Mouse (Mus musculus) megakaryocyte progenitor cell, adult 5-6 weeks (primary cell): ENCODE results near the gene Slc26a10. TPM values are rescaled to one million over a fixed set of nuclear protein-coding genes. Genes with fewer than 3 reads are reported as not detected.
"Not testable (repeated sequence)": the region's sequence is repeated elsewhere in the genome, so short reads cannot be mapped to it uniquely, and the experiment has no call there.

Experiments
- ATAC-seq: replicated peaks from 2 replicates; pipeline ENCODE4 v1.8.0; 2016; ENCODE audit warnings: mild to moderate bottlenecking, moderate TSS enrichment, inconsistent platforms; ENCODE audit not compliant: poor library complexity
- total RNA-seq, 2 experiments: library from RNA; stranded (forward) in 1 of 2; stranded (reverse) in 1 of 2; fragments of 157-497, 149-512 nt in 1 of 2; fragments of 200-1000 nt in 1 of 2; gene quantifications; 2 replicates each; pipeline versions ENCODE4 v1.2.3 to v1.2.4; 2015 to 2017

Slc26a10 gene
- total RNA-seq, 2 experiments from 2014 or later, result 0.87 TPM; not detected in 1

DNA sequence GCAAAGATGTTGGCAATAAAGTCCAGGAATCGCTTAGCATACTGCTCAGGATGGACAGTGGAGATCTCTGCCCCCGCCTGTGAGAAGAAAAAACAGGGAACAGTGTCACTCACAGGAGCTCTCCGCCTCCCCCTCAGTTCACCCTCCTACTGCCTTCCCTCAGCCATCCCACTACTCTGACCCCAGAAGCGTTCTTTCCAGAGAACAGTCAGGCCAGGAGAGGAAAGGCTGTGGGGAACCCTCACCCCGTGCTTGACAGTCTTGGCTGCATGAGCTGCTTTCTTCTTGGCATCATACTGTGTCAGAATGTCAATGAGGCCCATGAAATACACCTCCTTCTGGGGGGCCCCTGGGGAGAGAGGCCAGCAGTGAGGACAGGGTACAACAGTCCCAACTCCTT lies 18.6 kb upstream of the Slc26a10 start:
- ATAC-seq, result no peak

DNA sequence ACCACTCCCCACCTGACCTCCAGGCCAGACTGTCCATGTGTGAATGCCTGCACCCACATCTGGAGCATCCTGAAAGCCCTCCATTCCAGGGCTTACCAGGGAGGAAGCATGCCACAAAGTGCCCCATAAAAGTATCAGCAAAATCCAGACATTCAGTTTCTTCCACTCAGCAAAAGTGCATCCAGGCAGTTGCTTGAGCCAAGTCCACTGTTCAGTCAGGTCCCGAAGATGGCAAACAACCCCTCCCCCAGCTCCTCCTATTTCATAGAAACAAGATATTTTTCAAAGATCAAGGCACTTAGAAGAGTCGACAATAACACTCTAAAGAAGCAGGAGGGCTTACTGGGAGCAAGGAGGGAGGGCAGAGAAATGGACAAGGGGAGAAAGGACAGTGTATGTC lies 18.0 kb upstream of the Slc26a10 start:
- no peak for ATAC-seq

DNA sequence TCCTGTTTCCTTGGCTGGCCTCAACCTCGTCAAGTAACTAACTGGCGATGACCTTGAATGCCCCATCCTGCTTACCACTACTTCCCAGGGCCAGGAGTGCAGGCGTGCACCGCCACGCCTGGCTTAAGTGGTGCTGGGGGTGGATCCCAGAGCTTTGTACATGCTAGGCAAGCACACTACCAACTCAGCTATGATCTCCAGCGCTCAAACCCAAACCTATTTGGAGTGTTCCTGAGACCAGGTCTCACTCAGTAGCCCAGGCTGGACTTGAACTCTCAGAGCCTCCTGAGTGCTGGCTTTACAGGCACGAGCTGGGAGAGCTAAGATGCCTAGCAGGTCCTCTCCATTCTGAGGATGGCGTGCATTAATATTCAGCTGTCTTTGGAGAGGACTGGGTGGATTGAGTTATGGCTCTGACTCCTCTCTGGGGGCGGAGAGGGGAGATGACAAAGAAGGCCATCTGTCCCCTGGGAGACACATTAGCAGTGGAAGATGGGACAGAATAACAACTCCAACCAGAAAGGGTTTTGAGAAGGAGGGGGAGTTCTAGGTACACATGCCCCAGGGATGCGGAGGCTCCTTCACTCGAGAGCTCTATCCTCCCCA lies 17.2 kb upstream of the Slc26a10 start:
- no peak for ATAC-seq

DNA sequence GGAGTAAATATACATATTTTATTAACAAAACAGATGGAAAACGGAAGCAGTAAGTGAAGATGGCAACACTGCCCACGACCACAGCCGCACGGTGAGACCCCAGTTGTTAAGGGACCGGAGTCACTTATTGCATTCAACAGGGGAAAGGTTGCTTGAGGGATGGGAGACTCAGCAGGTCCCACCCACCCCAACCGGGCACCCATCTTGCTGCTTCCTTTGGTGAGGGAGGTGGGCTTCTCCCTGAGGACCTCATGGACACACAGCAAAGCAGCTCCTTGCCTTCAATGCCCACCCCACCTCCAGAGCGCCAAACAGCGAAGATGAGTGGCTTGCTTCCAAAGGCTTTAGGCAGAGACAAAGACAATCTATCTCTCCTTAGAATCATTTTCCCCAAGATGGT lies 16.7 kb upstream of the Slc26a10 start:
- ATAC-seq, result no peak

DNA sequence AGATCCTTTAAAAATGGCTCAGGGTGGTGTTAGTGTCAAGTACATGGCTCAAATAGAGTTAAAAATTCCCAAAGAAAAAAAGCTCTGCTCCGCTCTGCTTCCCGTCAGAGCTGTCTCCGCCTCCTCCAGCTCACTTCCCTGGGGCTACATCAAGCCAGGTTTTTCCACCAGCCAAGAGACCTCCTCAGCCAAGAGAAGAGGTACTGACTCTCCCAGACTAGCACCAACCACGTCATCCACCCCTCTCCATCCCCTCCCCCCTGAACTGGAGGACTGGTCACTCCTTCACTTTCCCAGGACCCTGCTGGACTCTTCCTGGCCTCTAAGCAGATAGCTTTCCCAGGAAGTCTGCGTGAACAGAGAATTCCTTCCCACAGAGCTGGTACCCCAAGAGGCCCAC lies 15.9 kb upstream of the Slc26a10 start:
- ATAC-seq, result no peak

DNA sequence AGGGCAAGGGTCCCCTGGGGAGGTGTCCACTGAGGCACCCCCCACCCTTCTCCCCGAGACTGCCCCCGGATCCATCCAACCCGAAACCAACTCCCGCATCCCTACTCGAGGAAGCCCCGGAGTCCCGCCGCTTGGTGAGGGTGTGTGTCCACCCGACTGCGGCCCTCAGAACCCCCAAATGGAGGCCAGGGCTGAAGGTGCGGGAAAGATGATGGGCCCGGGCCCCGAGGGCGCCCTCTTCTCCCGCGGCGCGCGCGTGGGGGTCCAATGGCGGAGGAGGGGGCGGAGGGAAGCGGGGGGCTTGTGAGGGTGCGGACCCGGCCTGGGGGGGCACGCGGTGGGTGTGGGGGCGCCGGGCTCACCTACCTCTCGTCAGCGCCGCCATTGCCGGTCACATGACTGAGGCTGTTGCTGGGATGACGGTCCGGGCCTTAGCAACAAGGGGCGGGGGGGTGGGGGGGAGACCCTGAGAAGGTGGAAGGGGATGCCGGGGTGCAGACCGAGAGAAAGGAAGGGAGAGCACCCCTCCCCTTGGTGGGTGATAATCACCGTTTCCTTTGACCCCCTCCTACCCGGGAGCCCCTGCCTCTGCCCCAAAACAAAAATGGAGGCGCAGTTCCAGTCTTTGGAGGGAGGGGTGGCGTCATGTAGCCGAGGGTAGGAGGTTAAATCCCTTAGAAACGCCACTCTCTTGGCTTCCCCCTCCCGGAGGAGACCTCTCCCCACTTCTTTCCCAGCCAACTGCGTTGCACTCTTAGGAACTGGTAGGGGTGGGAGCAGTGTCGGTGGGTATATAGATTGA lies 15.1 kb upstream of the Slc26a10 start, which contains the start of gene Dtx3:
Dtx3 (minus strand) TSS at position 401 of the 802 bp plus-strand sequence.
- ATAC-seq, result 0 out of 2 replicates have a peak, but pooled peaks have one; percentile 15

DNA sequence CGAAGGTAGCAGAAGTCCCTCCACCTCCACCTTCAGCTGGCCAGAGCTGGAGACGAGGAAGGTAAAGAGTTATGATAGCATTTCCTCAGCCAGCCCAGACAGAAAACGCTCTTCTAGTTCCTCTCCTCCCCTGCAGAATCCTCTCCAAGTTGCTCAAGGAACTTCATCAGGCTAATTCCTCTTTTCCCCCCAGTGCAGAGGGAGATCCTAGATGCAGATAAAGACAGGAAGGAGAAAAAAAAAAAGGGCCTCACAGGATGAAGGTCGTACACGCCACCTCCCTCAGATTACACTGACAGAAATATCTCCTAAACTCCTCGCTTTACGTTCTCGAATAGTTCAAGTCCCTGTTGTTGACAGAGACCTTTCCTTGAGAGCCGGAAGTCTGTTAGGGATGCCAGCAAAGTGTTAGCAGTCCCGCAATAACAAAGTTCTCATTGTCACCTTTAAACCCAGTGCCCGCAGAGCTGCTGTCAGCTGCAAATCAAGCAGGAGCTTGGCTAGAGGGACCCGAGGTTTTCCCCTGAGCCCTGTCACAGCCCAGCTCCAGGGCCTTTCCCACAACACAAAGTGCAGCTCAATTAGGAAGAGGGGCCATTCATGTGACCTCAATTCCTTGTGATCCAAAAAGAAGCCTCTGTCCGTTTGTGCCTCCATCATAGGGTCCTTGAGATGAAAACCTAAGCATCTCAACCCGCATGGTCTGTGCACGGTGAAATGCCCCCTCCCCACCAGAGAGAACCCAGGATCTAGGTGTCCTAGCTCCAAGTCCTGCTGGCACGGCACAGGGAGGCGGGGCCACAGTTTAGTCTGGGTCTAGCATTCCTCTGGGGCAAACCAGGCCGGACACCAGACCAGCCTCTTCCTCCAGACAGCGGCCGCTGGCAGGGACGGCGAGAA lies 14.2 kb upstream of the Slc26a10 start:
- peak; percentile 22 for ATAC-seq

DNA sequence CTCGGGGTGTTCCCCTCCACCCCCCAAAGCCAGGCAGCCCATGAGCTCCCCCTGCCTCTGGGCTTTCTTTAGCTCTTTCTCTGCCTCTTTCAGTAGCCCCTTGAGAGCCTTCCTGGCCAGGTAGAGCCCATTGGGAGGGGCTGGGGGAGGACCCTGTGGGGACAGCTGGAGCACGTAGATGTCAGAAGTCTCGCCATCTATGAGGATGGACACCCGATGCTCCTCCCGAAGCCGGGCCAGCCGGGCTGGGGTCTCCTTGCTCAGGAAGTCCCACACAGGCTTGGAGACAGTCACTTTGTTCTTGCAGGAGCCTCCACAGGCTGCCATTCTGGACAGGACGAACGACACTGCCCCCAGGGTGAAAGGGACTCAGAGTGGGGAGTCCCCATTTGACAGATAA lies 12.6 kb upstream of the Slc26a10 start:
- no peak for ATAC-seq

DNA sequence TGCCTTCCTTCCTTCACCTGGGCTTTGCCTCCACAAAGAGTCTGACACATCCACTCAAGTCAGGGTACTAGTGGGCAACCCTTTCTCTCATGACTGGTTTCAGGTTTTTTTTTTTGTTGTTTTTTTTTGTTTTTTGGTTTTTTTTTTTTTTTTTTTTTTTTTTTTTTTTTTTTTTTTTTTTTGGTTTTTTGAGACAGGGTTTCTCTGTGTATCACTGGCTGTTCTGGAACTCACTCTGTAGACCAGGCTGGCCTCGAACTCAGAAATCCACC lies 11.5 kb upstream of the Slc26a10 start:
- ATAC-seq, result not testable (repeated sequence)

DNA sequence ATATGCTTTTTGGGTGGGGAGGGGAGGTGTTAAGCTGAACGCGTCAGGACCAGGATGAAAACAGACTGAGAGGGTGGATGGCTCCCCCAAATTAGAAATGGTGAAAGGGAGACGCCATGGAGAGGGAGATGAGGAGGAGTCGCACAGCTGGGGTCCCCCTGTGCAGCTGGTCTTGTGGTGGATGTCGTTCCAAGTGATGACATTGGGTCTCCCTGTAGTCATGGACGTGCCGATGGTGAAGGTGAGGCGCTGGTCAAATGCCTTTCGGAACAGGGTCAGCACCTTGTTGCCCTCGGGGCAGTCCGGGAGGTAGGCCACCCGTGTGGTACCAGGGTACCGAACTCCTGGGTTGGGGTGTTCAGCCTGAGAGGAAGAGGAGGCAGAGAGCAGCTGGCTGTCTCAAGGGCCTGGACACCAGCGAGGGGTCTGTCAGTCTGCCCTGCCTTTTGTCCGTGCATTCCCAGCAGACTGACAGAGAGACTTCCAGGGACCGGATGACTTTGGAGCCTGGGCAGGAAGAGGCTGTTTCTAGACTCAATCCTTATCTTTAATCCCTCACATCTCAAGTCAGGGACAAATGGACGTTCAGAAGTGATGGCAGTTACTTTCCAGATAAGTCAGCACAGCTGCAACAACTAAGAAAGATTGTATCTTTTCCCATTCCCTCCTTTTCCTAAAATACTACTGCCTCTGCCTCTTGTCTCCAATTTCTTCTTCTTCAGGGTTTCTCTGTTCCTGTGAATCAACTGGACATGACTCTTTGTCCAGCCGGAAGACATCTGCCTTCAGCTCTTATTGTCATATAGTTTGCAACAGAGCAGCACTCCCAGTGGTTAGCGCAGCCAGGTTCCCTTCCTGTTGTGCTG lies 11.0 kb upstream of the Slc26a10 start:
- no peak for ATAC-seq

DNA sequence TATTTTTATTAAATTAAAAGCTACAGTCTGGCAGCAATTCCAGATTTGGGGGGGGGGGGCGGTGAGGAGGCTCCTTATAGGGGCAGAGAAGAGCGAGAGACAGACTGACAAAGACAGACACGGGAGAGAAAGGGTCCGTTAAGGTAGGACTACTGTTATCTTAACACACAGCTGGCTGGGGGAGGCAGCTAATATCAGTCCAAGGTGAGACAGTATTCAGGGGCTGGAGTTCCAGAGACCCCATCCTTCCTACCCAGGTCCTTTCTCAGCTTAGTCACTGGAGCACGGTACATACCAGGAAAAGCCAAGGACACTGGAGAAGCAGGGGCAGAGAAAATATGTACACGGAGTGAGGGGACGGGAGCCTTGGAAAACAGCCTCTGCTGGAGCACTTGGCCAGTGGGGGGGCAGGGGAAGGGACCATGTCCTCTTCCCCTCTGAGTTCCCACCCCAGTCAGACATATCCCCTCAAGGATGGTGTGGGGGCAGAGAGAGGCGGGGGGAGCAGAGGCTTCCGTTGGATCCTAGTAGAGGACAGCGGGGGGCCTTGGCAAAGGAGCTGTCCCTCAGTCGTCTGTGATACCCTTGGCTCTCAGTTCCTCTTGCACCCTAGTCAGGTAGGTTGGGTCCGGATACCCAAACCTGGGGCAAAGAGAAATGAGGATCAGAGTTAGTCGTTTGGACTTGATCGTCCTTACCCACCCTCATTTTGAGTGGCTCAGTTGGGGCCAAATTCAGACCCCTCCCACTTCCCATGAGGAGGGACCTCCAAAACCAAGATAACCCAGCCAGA lies 10.1 kb upstream of the Slc26a10 start:
- no peak for ATAC-seq

DNA sequence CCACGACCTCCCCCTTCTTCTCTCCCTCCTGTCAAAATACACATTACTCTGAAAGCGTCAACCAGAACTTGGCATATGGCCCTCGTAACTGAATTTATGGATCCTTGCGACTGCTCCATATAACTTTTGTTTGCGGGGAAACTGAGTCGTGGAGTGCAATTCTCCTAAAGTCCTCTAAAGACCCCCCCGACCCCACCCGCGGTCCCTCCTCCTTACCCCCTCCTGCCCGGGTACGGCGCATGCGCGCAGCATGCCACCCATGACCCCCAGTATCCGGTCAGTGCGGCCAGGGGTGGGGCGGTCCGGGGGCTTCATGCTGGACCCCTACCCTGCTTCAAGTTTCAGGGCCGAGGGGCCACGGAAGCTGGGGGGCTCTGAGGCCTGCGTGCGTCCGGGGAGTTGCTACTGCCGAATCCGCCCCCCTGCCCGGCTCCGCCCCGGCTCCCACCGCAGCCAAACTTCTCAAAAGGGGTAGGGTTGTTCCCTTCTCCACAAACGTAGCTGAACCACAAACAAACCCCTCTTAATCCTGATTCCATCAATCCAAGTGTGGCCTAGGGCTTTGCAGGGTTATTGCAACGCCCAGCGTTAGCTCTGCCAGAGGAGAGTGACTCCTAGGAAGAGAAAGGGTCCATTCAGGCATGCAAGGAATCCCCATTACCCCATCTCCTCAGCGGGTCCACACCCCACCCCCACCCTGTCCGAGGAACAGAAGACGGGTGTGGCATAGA lies 9.4 kb upstream of the Slc26a10 start, which contains the start of gene Arhgef25:
Arhgef25 (minus strand) TSS at position 433 of the 731 bp plus-strand sequence.
- no peak; the same call in 1 of the 2 replicates for ATAC-seq

DNA sequence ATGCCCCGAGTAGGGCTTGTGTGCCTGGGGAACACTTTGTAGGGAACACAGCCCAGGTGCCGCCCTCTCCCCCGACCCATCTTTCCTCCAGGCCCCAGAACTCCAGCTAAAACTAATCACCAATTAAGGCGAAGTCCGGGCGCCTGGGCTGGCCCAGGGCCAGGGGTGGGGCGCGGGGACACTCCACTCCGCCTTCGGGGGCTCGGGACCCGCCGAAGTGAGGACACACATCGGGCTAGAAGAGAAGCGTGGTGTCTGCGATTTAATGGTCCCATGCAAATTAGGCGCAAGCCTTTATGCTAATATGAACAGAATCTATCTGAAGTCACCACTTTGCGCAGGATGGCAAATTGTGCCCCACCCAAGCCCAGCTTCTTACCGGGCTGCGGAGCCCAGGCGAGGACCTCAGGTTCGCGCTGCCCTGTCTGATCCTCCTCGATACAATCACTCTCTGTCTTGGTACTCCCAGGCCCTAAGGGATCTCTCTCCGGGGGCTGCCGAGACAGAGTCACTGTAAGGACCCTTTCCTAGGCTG lies 8.7 kb upstream of the Slc26a10 start:
- peak; percentile 62 for ATAC-seq

DNA sequence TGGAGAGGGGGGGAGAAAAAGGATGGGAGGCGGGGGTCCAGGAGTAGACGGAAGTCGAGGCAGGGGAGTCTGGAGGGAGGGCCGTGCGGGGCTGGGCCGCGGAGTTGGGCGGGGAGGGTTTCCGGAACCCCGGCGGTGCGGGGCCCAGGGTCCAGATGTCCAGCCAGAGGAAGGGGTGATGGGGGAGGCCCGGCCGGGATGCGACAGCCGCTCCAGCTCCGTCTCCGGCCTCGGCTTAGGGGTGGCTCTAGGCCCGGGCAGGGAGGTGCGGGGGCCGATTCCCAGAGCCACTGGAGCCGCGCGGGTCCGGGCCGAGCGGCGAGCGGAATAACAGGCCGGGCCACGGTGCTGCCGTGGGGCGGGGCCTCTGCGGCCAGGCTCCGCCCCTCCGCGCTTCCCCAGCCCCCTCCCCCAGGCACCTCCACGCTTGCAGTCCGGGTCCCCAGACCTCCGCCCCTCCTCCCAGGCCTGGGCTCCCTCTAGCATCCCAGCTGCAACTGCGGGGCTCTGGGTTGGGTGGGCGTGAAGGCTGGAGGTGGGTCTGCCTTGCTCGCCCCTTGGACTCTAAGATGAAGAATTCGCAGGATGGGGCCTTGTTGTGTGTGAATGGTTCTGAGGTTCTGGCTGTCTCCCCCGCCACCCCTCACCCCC lies 8.1 kb upstream of the Slc26a10 start:
- peak; percentile 26 for ATAC-seq

DNA sequence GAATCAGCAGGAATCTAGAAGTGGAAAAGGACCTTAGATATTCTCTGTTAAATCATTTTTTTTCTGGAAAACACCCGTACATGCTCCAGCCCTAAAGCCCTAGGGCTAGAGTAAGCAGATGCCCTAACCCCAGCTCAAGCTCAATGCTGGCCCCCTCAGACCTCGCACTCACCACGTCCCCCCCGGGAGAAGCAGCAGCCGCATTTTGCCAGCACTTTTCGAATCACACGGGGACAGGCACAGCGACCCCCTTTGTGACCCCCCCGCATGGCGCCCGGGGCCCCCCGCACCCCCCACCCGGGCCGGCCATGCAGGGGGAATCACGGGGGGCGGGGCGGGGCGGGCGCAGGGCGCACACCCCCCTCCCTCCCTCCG lies 7.6 kb upstream of the Slc26a10 start:
- ATAC-seq, result no peak

DNA sequence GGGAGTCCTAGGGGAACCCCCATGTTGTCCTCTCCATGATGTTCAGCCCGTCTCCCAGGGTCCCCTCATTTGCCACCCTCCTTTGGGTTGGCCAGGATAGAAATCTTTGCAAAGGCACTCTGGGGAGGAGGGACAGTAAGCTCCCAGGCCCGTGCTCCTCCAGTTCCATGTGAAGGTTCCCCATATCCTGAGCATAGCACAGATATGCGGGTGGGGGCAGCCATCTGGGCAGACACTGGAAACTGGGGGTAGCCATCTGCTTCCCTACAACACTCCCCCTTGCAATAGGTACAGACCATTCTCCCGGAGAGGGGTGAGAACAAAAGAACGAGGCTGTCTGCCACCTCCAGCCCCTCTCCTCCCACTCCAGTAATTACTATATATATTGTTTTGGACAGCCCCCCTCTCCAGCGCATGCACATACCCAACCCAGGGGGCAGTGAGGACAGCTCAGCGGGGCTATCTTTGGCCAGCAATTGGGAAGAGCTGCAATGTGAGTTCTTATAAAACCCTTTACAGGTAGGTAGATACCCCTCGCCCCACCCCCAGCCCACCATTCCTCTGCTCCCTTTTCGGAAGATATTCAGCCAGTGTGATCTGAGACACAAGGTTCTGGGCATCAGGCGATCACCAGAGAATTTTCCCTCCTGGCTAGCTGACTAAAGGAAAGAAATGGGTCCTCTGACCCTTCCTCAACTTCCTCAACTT lies 7.1 kb upstream of the Slc26a10 start:
- ATAC-seq, result no peak

DNA sequence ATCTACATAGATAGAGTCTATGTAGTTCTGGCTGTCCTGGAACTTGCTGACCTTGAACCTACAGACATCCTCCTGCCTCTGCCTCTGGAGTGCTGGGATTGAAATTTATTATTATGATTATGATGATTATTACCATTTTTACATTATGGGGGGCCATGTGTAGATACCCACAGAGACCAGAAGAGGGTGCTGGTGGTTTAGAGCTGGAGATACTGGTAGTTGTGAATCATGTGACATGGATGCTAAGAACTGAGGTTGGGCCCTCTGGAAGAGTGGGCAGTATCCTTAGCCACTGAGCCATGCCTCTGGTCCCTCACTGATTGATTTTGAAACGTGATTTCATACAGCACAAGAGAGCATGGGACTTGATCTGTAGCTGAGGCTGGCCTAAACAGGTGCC lies 6.0 kb upstream of the Slc26a10 start:
- ATAC-seq, result peak; percentile 32

DNA sequence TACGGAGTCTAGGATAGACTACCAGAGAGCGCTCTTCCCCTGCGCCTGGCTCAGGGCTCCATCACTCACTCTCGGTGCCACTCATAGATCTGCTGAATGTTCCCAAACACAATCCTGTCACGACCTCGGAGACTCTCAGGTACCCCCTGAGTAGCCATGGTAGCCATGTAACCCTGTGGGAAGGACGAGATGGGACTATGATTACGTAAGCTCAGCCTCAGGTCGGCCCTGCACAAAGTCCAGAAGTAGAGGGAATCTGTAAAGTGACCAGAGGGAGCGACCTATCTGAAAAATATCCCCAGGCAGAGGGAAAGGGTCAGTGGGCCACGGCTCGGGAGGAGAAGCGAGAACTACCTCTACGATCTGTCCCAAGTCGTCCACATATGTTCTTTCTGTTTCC lies 5.1 kb upstream of the Slc26a10 start:
- ATAC-seq, result no peak
